Mouse (Mus musculus) right cerebral cortex, postnatal 36 days (tissue): Measurements from ENCODE around the gene Enpp1.
"Not testable (repeated sequence)": the region's sequence is repeated elsewhere in the genome, so short reads cannot be mapped to it uniquely, and the experiment has no call there.

Source experiments
- DNase-seq, 2 experiments: peaks; one replicate each; pipeline ENCODE4 v3.0.0; 2022; ENCODE audit warnings: low spot score in 2 of 2, mixed read lengths in 1 of 2

The Enpp1 gene

GRCm38 (mm10) chr10:24638306-24639070 lies 73.5 kb downstream of the Enpp1 start:
- no peak for DNase-seq

- DNase-seq: no peak
Observed at GRCm38 (mm10) chr10:24636986-24637385, 75.0 kb downstream of the Enpp1 start.

GRCm38 (mm10) chr10:24635884-24636283 lies 76.1 kb downstream of the Enpp1 start:
- DNase-seq: no peak

GRCm38 (mm10) chr10:24635331-24635815 lies 76.6 kb downstream of the Enpp1 start:
- no peak for DNase-seq

GRCm38 (mm10) chr10:24634288-24634687 lies 77.7 kb downstream of the Enpp1 start:
- DNase-seq: no peak

GRCm38 (mm10) chr10:24631122-24631521 lies 80.8 kb downstream of the Enpp1 start:
- DNase-seq: no peak

GRCm38 (mm10) chr10:24630469-24631081 lies 81.4 kb downstream of the Enpp1 start:
- peak in 1 of 2 experiments; percentile 19 for DNase-seq

GRCm38 (mm10) chr10:24629086-24629720 lies 82.8 kb downstream of the Enpp1 start:
- DNase-seq: no peak

GRCm38 (mm10) chr10:24628466-24628865 lies 83.5 kb downstream of the Enpp1 start:
- no peak for DNase-seq

GRCm38 (mm10) chr10:24627262-24627661 lies 84.7 kb downstream of the Enpp1 start:
- no peak for DNase-seq

- DNase-seq: peak; percentile 66 to 72
Observed at GRCm38 (mm10) chr10:24625060-24625701, 86.8 kb downstream of the Enpp1 start.

GRCm38 (mm10) chr10:24622586-24622985 lies 89.4 kb downstream of the Enpp1 start:
- no peak for DNase-seq

- DNase-seq: no peak
Observed at GRCm38 (mm10) chr10:24621572-24621971, 90.4 kb downstream of the Enpp1 start.

GRCm38 (mm10) chr10:24616572-24616971 lies 95.4 kb downstream of the Enpp1 start:
- not testable (repeated sequence) for DNase-seq

- DNase-seq: no peak
Observed at GRCm38 (mm10) chr10:24615799-24616198, 96.2 kb downstream of the Enpp1 start.

- DNase-seq: no peak
Observed at GRCm38 (mm10) chr10:24614726-24615125, 97.2 kb downstream of the Enpp1 start.

- DNase-seq: no peak
Observed at GRCm38 (mm10) chr10:24609766-24610165, 102.2 kb downstream of the Enpp1 start.

GRCm38 (mm10) chr10:24609146-24609545 lies 102.8 kb downstream of the Enpp1 start:
- DNase-seq: no peak

GRCm38 (mm10) chr10:24603727-24604126 lies 108.2 kb downstream of the Enpp1 start:
- DNase-seq: no peak

GRCm38 (mm10) chr10:24603035-24603434 lies 108.9 kb downstream of the Enpp1 start:
- DNase-seq: no peak

GRCm38 (mm10) chr10:24599802-24600201 lies 112.2 kb downstream of the Enpp1 start:
- no peak for DNase-seq

- DNase-seq: no peak
Observed at GRCm38 (mm10) chr10:24598693-24599092, 113.3 kb downstream of the Enpp1 start.
